Mouse (Mus musculus) small intestine, adult 2 months (tissue): ENCODE measurements around the gene Rbfox1. TPM values are rescaled to one million over a fixed set of nuclear protein-coding genes. Genes with fewer than 3 reads are reported as not detected.

ENCODE experiments used
- H3K27ac ChIP-seq: fragments of 200-500 bp; 2 replicates; pipeline ENCODE4 v1.5.1; 2012; ENCODE audit warnings: low read depth, low read length, control low read depth, inconsistent platforms; ENCODE audit not compliant: insufficient read depth
- H3K27me3 ChIP-seq: fragments of 200-500 bp; 2 replicates; pipeline ENCODE4 v1.6.1; 2012; ENCODE audit warnings: mild to moderate bottlenecking, moderate library complexity, low read length, inconsistent platforms; ENCODE audit not compliant: control insufficient read depth, insufficient read depth
- H3K36me3 ChIP-seq: fragments of 200-500 bp; 2 replicates; pipeline ENCODE4 v1.6.1; 2012; ENCODE audit warnings: mild to moderate bottlenecking, low read length, control low read depth, inconsistent platforms; ENCODE audit not compliant: control insufficient read depth, insufficient read depth
- H3K4me1 ChIP-seq: fragments of 200-500 bp; 2 replicates; pipeline ENCODE4 v1.6.1; 2012; ENCODE audit warnings: low read length, inconsistent platforms, mixed read lengths; ENCODE audit not compliant: control insufficient read depth, insufficient read depth, insufficient read length
- H3K4me3 ChIP-seq: fragments of 200-500 bp; 2 replicates; pipeline ENCODE4 v1.5.1; 2012; ENCODE audit warnings: low read depth, mild to moderate bottlenecking, control low read depth, inconsistent platforms, low read length, moderate library complexity
- CTCF ChIP-seq: fragments of 200-500 bp; IDR thresholded peaks from 2 replicates; pipeline ENCODE4 v1.5.1; 2012; ENCODE audit warnings: low read depth, mild to moderate bottlenecking, control low read depth, inconsistent platforms, low read length, moderate library complexity, mixed read lengths; ENCODE audit not compliant: insufficient replicate concordance, insufficient read length; ENCODE audit errors: extremely low read depth
- POLR2A ChIP-seq: fragments of 200-500 bp; IDR thresholded peaks from 2 replicates; pipeline ENCODE4 v1.6.1; 2012; ENCODE audit warnings: low read depth, mild to moderate bottlenecking, control low read depth, inconsistent platforms, low read length, moderate library complexity
- WGBS: fragments of 180-500 bp; shearing (Covaris S2); methylation state at CpG from one replicate; pipeline ENCODE4 v1.1.7; 2018; 5-methylcytosine and 5-hydroxymethylcytosine counted together
- polyA plus RNA-seq: library from polyadenylated mRNA; depleted of rRNA; stranded (reverse); fragments of >200 nt; gene quantifications from 2 replicates; pipeline ENCODE4 v1.2.3, GENCODE M21; 2012

Rbfox1 gene
- polyA plus RNA-seq, 1 experiment = 0.72 TPM

- no peaks in the 10 kb centered on the region for H3K4me1 ChIP-seq
- no peak overlapping the region for H3K27ac ChIP-seq
- TF ChIP-seq CTCF = no peak
- no peak for TF ChIP-seq POLR2A
- no peaks in the 10 kb centered on the region for H3K36me3 ChIP-seq
- no peak overlapping the region for H3K4me3 ChIP-seq
- no peaks in the 10 kb centered on the region for H3K27me3 ChIP-seq
- WGBS = 76% methylated on average over 6 of the region's 6 CpGs
Measured at GRCm38 (mm10) chr16:6313689-6314088, 428.5 kb downstream of the Rbfox1 start.

DNA sequence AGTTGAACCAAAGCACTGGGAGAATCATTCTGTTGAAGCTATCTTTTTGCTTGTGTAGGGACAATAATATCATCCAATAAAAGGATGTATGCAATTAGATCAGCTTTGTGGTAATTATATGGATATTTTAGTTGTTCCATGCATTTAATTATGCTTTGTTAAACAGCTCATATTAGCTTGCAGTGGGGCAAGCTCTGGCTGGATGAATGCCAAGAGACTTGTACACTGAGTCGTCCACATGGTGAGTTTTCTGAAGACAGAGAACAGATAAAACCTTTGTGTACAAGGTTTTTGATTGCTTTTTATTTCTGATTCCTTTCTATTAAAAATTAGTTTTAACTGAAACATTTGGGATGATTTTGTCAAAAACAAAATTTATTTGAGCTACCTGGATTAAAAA, 439.7 kb downstream of the Rbfox1 start:
- 33% methylated on average over 1 of the region's 1 CpGs for WGBS
- H3K4me3 ChIP-seq = no peak overlapping the region
- no peaks in the 10 kb centered on the region for H3K36me3 ChIP-seq
- no peaks in the 10 kb centered on the region for H3K4me1 ChIP-seq
- no peak overlapping the region for H3K27ac ChIP-seq
- TF ChIP-seq POLR2A = no peak
- TF ChIP-seq CTCF = no peak
- no peaks in the 10 kb centered on the region for H3K27me3 ChIP-seq

DNA sequence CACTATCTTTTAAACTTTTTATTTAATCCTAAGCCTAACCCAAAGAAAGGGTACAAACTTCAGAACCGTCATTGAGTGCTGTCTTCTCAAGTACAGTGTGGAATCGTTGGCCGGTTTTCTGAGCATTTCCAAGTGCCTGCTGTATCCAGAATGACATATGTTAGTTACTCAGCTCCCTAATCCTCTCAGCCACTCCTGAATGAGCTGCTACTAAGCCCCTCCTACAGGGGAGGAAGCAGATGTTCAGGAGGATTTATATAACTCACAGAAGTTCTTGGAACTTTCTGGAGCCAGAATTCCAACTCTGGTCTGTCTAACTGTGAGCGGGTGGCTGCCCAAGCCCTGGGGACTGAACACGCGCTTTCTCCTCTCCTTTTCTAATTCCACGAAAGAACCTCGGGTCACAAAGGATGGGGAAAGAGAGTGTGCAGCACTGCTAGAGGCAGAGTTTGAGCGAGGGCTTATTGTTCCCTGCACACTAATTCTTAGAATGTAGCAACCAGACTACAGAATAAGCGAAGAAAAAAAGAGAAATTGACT, 446.3 kb downstream of the Rbfox1 start:
- 63% methylated on average over 10 of the region's 10 CpGs for WGBS

DNA sequence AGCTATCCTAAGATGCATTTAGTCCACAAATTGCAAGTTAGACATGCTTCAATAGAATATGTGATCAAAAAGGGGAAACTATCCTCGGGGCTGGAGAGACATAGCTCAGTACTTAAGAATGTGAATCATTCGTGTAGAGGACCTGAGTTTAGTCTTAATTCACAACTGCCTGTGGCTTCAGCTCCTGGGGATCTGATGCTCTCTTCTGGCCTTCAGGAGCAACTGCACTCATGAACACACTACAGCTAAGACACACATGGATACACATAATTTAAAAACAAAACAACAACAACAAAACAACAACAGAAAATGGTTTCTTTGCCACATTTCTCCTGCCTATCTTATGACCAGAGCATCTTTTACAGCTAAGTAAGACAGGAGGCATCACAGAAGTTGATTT, 448.1 kb downstream of the Rbfox1 start:
- 55% methylated on average over 2 of the region's 2 CpGs for WGBS
- Histone ChIP-seq H3K36me3 (no peaks in the 10 kb centered on the region), H3K4me1 (no peaks in the 10 kb centered on the region), H3K27ac (no peak overlapping the region), H3K27me3 (no peaks in the 10 kb centered on the region), H3K4me3 (no peak overlapping the region)
- TF ChIP-seq CTCF (no peak), POLR2A (no peak)

More for the DNA sequence above, 446.3 kb downstream of the Rbfox1 start:
- H3K4me3 ChIP-seq = no peak overlapping the region
- H3K27me3 ChIP-seq = no peaks in the 10 kb centered on the region
- no peaks in the 10 kb centered on the region for H3K4me1 ChIP-seq
- no peak overlapping the region for H3K27ac ChIP-seq
- TF ChIP-seq CTCF = no peak
- TF ChIP-seq POLR2A = no peak
- no peaks in the 10 kb centered on the region for H3K36me3 ChIP-seq

DNA sequence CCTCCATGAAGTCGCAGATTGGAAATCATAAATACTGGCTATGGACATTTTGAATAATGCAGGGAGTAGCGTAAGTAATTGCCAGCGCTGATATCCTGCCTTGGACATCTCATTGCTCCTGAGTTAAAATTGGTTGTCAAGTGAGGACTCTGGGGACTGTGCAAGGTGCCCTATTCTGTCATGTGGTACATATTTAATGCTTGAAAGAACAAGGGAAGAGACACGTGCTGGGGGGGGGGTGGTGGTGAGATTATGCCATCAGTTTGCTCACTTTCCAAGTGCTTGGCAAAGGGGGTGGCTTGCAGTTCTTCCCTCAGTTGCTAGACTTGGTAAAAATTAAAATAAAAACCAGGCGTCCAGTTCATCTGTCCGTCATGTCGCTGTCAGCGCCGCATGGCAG, 462.9 kb downstream of the Rbfox1 start:
- H3K36me3 ChIP-seq = no peaks in the 10 kb centered on the region
- no peak overlapping the region for H3K27ac ChIP-seq
- no peak overlapping the region for H3K4me3 ChIP-seq
- no peaks in the 10 kb centered on the region for H3K27me3 ChIP-seq
- no peak for TF ChIP-seq CTCF
- no peak for TF ChIP-seq POLR2A
- WGBS = 38% methylated on average over 9 of the region's 9 CpGs
- H3K4me1 ChIP-seq = no peaks in the 10 kb centered on the region

DNA sequence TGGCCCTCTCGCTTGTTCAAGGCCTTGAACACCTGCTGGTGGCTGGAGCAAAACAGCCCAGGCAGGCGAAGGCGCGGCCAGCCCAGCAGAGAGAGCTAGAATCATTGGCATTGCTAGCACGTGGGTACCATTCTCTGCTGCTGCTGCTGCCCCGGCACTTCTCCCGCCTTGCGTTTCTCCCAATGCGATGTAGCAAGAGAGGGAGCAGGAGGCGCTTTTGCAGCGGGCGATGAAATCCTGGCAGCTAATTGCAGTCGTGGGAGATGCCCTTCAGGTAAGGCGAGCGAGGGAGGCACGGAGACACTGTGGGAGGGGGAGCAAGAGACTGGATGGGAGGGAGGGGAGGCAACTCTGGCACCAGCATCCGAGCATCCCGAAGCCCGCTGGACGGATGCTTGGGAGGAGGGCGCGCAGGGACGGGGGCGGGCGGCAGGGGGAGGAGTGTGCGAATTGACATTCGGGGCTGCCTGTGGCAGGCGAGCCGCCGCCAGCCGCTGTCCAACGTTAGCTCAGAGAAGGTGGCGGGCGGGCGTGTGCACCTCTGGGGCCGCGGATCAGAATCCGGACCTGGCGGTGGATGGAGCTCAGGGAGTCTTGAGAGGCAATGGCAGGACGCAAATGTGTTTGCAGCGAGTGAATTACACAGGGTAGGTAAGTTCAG, 463.6 kb downstream of the Rbfox1 start:
- Histone ChIP-seq H3K4me1 (no peaks in the 10 kb centered on the region), H3K36me3 (no peaks in the 10 kb centered on the region), H3K27me3 (no peaks in the 10 kb centered on the region), H3K27ac (no peak overlapping the region), H3K4me3 (no peak overlapping the region)
- 5% methylated on average over 40 of the region's 41 CpGs for WGBS
- TF ChIP-seq CTCF (no peak), POLR2A (no peak)

DNA sequence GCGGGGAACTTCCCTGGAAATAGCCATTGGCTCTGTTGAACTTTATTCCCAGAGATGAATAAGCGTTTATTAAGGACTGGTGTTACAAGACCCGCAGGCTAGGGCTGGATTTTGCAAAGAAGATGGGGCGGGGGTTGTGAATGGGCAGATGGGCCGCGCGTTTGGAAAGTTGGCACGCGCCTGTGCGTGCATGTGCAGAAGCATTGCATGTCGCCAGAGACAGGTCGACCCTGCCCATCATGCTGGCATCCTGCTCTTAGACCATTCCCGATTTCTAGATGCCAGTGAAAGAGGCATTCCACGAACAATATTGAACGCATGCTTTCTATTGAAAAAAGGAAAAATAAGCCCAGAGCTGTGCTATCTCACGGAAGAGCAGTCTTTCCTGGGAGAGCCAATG, 464.2 kb downstream of the Rbfox1 start:
- Histone ChIP-seq H3K4me1 (no peaks in the 10 kb centered on the region), H3K36me3 (no peaks in the 10 kb centered on the region), H3K27ac (no peak overlapping the region), H3K4me3 (no peak overlapping the region), H3K27me3 (no peaks in the 10 kb centered on the region)
- WGBS = 34% methylated on average over 16 of the region's 16 CpGs
- no peak for TF ChIP-seq POLR2A
